Mouse (Mus musculus): ENCODE measurements at regions not wholly inside any gene's neighbourhood (a gene's known extent, or its start where the extent isn't known, plus 50 kb on each side); places are given as distances from the start of the nearest gene placed in this dataset.

GRCm38 (mm10) chrX:46971116-46971515 lies 642.3 kb downstream of the Actrt1 start:
- no peak for DNase-seq

GRCm38 (mm10) chrX:46998961-46999360 lies 670.2 kb downstream of the Actrt1 start:
- DNase-seq, result no peak

GRCm38 (mm10) chrX:47009476-47009875 lies 680.7 kb downstream of the Actrt1 start:
- DNase-seq, result no peak

GRCm38 (mm10) chrX:47010087-47010486 lies 681.3 kb downstream of the Actrt1 start:
- DNase-seq, result no peak

- DNase-seq, result no peak
Observed at GRCm38 (mm10) chrX:47029777-47030176, 701.0 kb downstream of the Actrt1 start.

GRCm38 (mm10) chrX:47068476-47068875 lies 739.7 kb downstream of the Actrt1 start:
- peak; percentile 35 to 64 for DNase-seq
